Mouse (Mus musculus) layer of hippocampus, adult 18-20 months (tissue): Measurements from ENCODE around the gene Tsc22d1. TPM values are rescaled to one million over a fixed set of nuclear protein-coding genes. Genes with fewer than 3 reads are reported as not detected.

ENCODE experiments used
- DNase-seq, 2 experiments: peaks; one replicate each; pipeline ENCODE4 v3.0.0; 2022; ENCODE audit warnings: low spot score in 2 of 2
- total RNA-seq, 2 experiments: library from RNA; stranded (reverse); gene quantifications; 2 replicates each; pipeline ENCODE4 v1.2.3; 2021

Gene Tsc22d1
- total RNA-seq, 2 experiments from 2014 or later, result 533 to 545 TPM

GRCm38 (mm10) chr14:76556031-76556851 is 141.5 kb downstream of the Tsc22d1 start:
- DNase-seq, result peak; percentile 48 to 74

GRCm38 (mm10) chr14:76556852-76557208 is 142.1 kb downstream of the Tsc22d1 start, which contains the start of gene Serp2:
Gene Serp2 (minus strand): TSS chr14:76556889.
- DNase-seq, result no peak

Other genes starting within 250 kb of the Tsc22d1 start
- gene Serp2, start 141.9 kb downstream of the Tsc22d1 start, total RNA-seq, result 100 to 1,000 TPM; 150 to 152 TPM